Mouse (Mus musculus) heart, embryonic 11.5 days (tissue): ENCODE data around the gene Fanca. TPM values are rescaled to one million over a fixed set of nuclear protein-coding genes. Genes with fewer than 3 reads are reported as not detected.

Experiments
- ATAC-seq: fragments of 200-750 bp; cut with Nextera tagmentation; replicated peaks from 2 replicates; pipeline ENCODE4 v1.8.0; 2017; ENCODE audit warnings: moderate library complexity; ENCODE audit not compliant: insufficient number of reproducible peaks, low FRiP score, low TSS enrichment
- H3K27ac ChIP-seq: fragments of 300-500 bp; sonication (generic); 2 replicates; pipeline ENCODE4 v1.5.1; 2014; ENCODE audit warnings: mild to moderate bottlenecking, low read depth, low read length
- H3K27me3 ChIP-seq: fragments of 300-500 bp; sonication (generic); 2 replicates; pipeline ENCODE4 v1.6.1; 2014; ENCODE audit warnings: mild to moderate bottlenecking, low read length, mixed read lengths; ENCODE audit not compliant: control insufficient read depth, insufficient read depth
- H3K36me3 ChIP-seq: fragments of 300-500 bp; sonication (generic); 2 replicates; pipeline ENCODE4 v1.6.1; 2014; ENCODE audit warnings: mild to moderate bottlenecking, low read length, moderate library complexity, mixed read lengths; ENCODE audit not compliant: control insufficient read depth, insufficient read depth
- H3K4me1 ChIP-seq: fragments of 300-500 bp; sonication (generic); 2 replicates; pipeline ENCODE4 v1.6.1; 2014; ENCODE audit warnings: low read length; ENCODE audit not compliant: control insufficient read depth, insufficient read depth
- H3K4me2 ChIP-seq: fragments of 300-500 bp; sonication (generic); 2 replicates; pipeline ENCODE4 v1.6.1; 2014; ENCODE audit warnings: mild to moderate bottlenecking, moderate library complexity
- H3K4me3 ChIP-seq: fragments of 300-500 bp; sonication (generic); 2 replicates; pipeline ENCODE4 v1.5.1; 2014; ENCODE audit warnings: low read depth, low read length
- H3K9ac ChIP-seq: fragments of 300-500 bp; sonication (generic); 2 replicates; pipeline ENCODE4 v1.6.1; 2014; ENCODE audit warnings: mild to moderate bottlenecking, low read depth, low read length, moderate library complexity
- H3K9me3 ChIP-seq: fragments of 300-500 bp; sonication (generic); replicated peaks from 2 replicates; pipeline ENCODE4 v1.6.1; 2016; ENCODE audit warnings: low read length; ENCODE audit not compliant: control insufficient read depth
- WGBS: fragments of 180-500 bp; shearing (Covaris S2); extraction: QIAGEN DNeasy Blood & Tissue Kit; methylation state at CpG from one replicate; pipeline ENCODE4 v1.1.7; 2014; ENCODE audit not compliant: insufficient replicate concordance; 5-methylcytosine and 5-hydroxymethylcytosine counted together
- polyA plus RNA-seq: library from polyadenylated mRNA; unstranded; fragments of >200 nt; fragmentation: Nextera tagmentation; extraction: Ambion mirVana; gene quantifications from 2 replicates; pipeline ENCODE4 v1.2.1, GENCODE M21; 2014

Fanca gene
- polyA plus RNA-seq, 1 experiment from 2014 or later: 27.7 TPM

DNA sequence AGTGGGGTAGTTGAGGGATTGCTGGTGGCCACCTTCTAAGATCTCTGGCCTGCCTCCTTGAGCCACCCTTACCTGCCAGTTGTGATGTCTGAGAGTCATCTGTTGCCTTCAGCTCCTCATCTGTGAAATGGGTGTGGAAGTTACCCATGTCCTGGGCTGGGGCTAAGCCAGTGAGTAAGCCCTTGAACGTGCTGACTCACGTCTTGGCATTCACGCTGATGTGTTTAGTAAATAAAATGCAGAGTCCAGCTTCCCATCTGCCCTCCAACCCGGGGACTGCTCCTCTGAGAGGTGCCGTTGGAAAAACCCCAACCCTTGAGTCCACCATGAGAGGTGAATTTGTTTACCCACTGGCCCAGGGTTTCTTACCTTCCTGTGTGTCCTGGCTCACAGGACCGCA is 27.5 kb upstream of the Fanca start:
- no peak overlapping the region for H3K4me2 ChIP-seq
- peaks cover 28% of the 10 kb centered on the region for H3K4me1 ChIP-seq
- 89% methylated on average over 6 of the region's 6 CpGs for WGBS
- no peak overlapping the region for H3K27ac ChIP-seq
- no peaks in the 10 kb centered on the region for H3K36me3 ChIP-seq
- no peaks in the 10 kb centered on the region for H3K27me3 ChIP-seq
- H3K9ac ChIP-seq: no peak overlapping the region
- H3K4me3 ChIP-seq: no peak overlapping the region
- ATAC-seq: no peak
- no peaks in the 10 kb centered on the region for H3K9me3 ChIP-seq

GRCm38 (mm10) chr8:123345135-123345534 is 26.8 kb upstream of the Fanca start:
- Histone ChIP-seq H3K27ac (no peak overlapping the region), H3K9ac (no peak overlapping the region), H3K36me3 (no peaks in the 10 kb centered on the region), H3K27me3 (no peaks in the 10 kb centered on the region), H3K4me2 (no peak overlapping the region), H3K4me1 (peaks cover 25% of the 10 kb centered on the region), H3K9me3 (no peaks in the 10 kb centered on the region; the same call in 1 of the 2 replicates), H3K4me3 (no peak overlapping the region)
- no peak for ATAC-seq
- WGBS: 72% methylated on average over 8 of the region's 8 CpGs

- H3K9me3 ChIP-seq: no peaks in the 10 kb centered on the region; the same call in 1 of the 2 replicates
- no peak overlapping the region for H3K4me3 ChIP-seq
- no peaks in the 10 kb centered on the region for H3K27me3 ChIP-seq
- peaks cover 14% of the 10 kb centered on the region for H3K4me1 ChIP-seq
- H3K4me2 ChIP-seq: no peak overlapping the region
- ATAC-seq: no peak
- H3K27ac ChIP-seq: no peak overlapping the region
- WGBS: 77% methylated on average over 12 of the region's 12 CpGs
- H3K9ac ChIP-seq: no peak overlapping the region
- no peaks in the 10 kb centered on the region for H3K36me3 ChIP-seq
These were observed 25.0 kb upstream of the Fanca start for GRCm38 (mm10) chr8:123343422-123343821.

DNA sequence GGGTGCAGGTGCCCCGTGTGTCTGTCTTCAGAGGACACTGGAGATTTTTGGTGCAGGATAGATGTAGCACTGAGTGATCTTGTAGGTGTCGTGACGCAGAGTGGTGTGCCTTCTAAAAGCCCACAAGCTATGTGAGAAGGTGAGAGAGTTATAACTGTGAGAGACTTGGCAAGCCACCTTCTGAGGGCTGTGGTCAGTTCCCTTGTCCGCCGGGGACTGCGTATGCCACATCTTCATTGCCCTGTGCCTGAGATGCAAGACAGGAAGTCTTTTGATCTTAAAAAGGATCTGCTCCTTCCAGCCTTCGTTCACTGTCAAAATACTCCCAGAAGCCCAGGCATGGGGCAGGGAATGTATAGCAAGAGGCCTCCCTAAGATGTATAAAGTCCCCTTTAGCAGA is 24.5 kb upstream of the Fanca start:
- Histone ChIP-seq H3K9ac (no peak overlapping the region), H3K9me3 (no peaks in the 10 kb centered on the region; the same call in 1 of the 2 replicates), H3K4me1 (peaks cover 12% of the 10 kb centered on the region), H3K27me3 (no peaks in the 10 kb centered on the region), H3K27ac (no peak overlapping the region), H3K4me2 (no peak overlapping the region), H3K4me3 (no peak overlapping the region), H3K36me3 (no peaks in the 10 kb centered on the region)
- 70% methylated on average over 7 of the region's 7 CpGs for WGBS
- ATAC-seq: no peak

- no peak overlapping the region for H3K4me3 ChIP-seq
- no peak overlapping the region for H3K27ac ChIP-seq
- H3K4me1 ChIP-seq: peaks cover 7% of the 10 kb centered on the region
- no peak for ATAC-seq
- H3K9me3 ChIP-seq: no peaks in the 10 kb centered on the region; the same call in 1 of the 2 replicates
- no peaks in the 10 kb centered on the region for H3K27me3 ChIP-seq
- H3K9ac ChIP-seq: no peak overlapping the region
- H3K4me2 ChIP-seq: no peak overlapping the region
- WGBS: 69% methylated on average over 8 of the region's 8 CpGs
- H3K36me3 ChIP-seq: no peaks in the 10 kb centered on the region
These were observed 23.9 kb upstream of the Fanca start for GRCm38 (mm10) chr8:123342253-123342652.

- H3K27me3 ChIP-seq: no peaks in the 10 kb centered on the region
- 74% methylated on average over 27 of the region's 27 CpGs for WGBS
- no peak overlapping the region for H3K27ac ChIP-seq
- H3K9ac ChIP-seq: no peak overlapping the region
- no peak overlapping the region for H3K4me3 ChIP-seq
- no peak overlapping the region for H3K4me2 ChIP-seq
- no peaks in the 10 kb centered on the region for H3K36me3 ChIP-seq
- H3K9me3 ChIP-seq: no peaks in the 10 kb centered on the region; the same call in 1 of the 2 replicates
- no peak for ATAC-seq
- peaks cover 7% of the 10 kb centered on the region for H3K4me1 ChIP-seq
These were observed 23.0 kb upstream of the Fanca start for GRCm38 (mm10) chr8:123341040-123342015.

GRCm38 (mm10) chr8:123340071-123340470 is 21.7 kb upstream of the Fanca start:
- no peak for ATAC-seq
- H3K36me3 ChIP-seq: no peaks in the 10 kb centered on the region
- no peak overlapping the region for H3K4me2 ChIP-seq
- no peaks in the 10 kb centered on the region for H3K27me3 ChIP-seq
- no peak overlapping the region for H3K4me3 ChIP-seq
- no peak overlapping the region for H3K27ac ChIP-seq
- no peaks in the 10 kb centered on the region; the same call in 1 of the 2 replicates for H3K9me3 ChIP-seq
- peaks cover 7% of the 10 kb centered on the region for H3K4me1 ChIP-seq
- WGBS: 94% methylated on average over 4 of the region's 4 CpGs
- no peak overlapping the region for H3K9ac ChIP-seq

DNA sequence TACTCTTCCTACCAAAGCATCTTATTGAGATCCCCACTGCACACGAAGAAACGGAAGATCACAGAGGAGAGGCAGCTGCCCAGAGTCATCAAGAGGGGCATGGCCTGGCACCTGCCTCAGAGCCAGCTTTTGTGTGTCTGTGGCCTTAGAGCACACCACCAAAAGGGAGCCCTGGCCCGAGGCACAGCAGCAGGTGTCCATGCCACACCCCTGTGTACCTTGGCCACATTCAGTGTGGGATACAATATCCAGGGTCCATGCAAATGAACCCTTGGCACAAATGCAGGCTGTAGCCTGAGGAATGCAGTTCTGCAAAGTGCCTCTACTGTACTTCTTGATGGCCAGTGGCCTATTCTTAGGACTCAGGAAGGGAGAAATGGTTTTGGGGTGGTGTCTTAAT is 19.1 kb upstream of the Fanca start:
- no peaks in the 10 kb centered on the region for H3K36me3 ChIP-seq
- H3K4me2 ChIP-seq: no peak overlapping the region
- no peaks in the 10 kb centered on the region; the same call in 1 of the 2 replicates for H3K9me3 ChIP-seq
- no peak overlapping the region for H3K27ac ChIP-seq
- WGBS: 62% methylated on average over 3 of the region's 3 CpGs
- H3K4me3 ChIP-seq: no peak overlapping the region
- no peak for ATAC-seq
- no peak overlapping the region for H3K9ac ChIP-seq
- peaks cover 12% of the 10 kb centered on the region; the same call in 1 of the 2 replicates for H3K4me1 ChIP-seq
- H3K27me3 ChIP-seq: peaks cover 12% of the 10 kb centered on the region
